Mouse (Mus musculus): ENCODE results near the gene Tha1.

GRCm38 (mm10) chr11:117874419-117874818, 1.1 kb upstream of the Tha1 start:
- TF ChIP-seq CTCF (IDR thresholded peaks at IDR 0.05; ENCODE audit: low read depth, low read length) (no peak), TAL1 (conservative IDR thresholded peaks at IDR 0.05; ENCODE audit: low read depth, low read length) (no peak), GATA1 (IDR thresholded peaks at IDR 0.05; ENCODE audit: borderline replicate concordance, low read length) (no peak)
